Comparison of ENCODE assay signal across 10 mouse cellular contexts in genomic region chr10:42267811-42268545, GRCm38 (mm10). TPM values are rescaled to one million over a fixed set of nuclear protein-coding genes. Genes with fewer than 3 reads are reported as not detected.
DNase-seq lines count a peak whose midpoint lies in the region; ATAC-seq and TF ChIP-seq lines count a peak whose summit lies in the region.
"Had no signal": no experiment of that assay in that cellular context is flagged by ENCODE, and none has a peak within 500 bp of the region (broad histone marks: within the 10 kb centered on the region; RNA-seq: fewer than 3 reads in every experiment).

No protein-coding gene starts in this region.

- no peak for TF ChIP-seq EP300 in liver, embryonic 14.5 days (IDR thresholded peaks at IDR 0.05; ENCODE audit: low read depth)

- no peak overlapping the region for H3K4me2 ChIP-seq in forebrain, postnatal 0 days (ENCODE audit: low read depth)
- no peak overlapping the region for H3K4me2 ChIP-seq in forebrain, embryonic 11.5 days (ENCODE audit: low read depth, low read length, severe bottlenecking)
- no peak overlapping the region for H3K4me2 ChIP-seq in kidney, embryonic 14.5 days (replicated peaks; ENCODE audit: low read depth, low read length)
- peak overlapping the region; percentile 98 for H3K4me2 ChIP-seq in liver, embryonic 14.5 days (ENCODE audit: low read depth)
- H3K4me2 ChIP-seq: heart, embryonic 15.5 days had no signal

- no peak for ATAC-seq in forebrain, postnatal 0 days
- ATAC-seq in forebrain, embryonic 11.5 days (replicated peaks; ENCODE audit: low FRiP score) = no peak
- ATAC-seq in kidney, embryonic 14.5 days (ENCODE audit: low FRiP score, low TSS enrichment) = no peak
- ATAC-seq in liver, embryonic 14.5 days (ENCODE audit: insufficient read depth) = no peak
- ATAC-seq in monocyte, adult 5-6 weeks (replicated peaks; ENCODE audit: insufficient number of reproducible peaks, low FRiP score, low TSS enrichment, poor library complexity, severe bottlenecking) = no peak

- no peaks in the 10 kb centered on the region for H3K27me3 ChIP-seq in forebrain, postnatal 0 days (ENCODE audit: insufficient read depth, low read length)
- H3K27me3 ChIP-seq in forebrain, embryonic 11.5 days (ENCODE audit: control insufficient read depth, insufficient read depth, low read length) = no peaks in the 10 kb centered on the region
- no peaks in the 10 kb centered on the region for H3K27me3 ChIP-seq in kidney, embryonic 14.5 days (ENCODE audit: control insufficient read depth, insufficient read depth, low read length)
- no peaks in the 10 kb centered on the region for H3K27me3 ChIP-seq in liver, embryonic 14.5 days (ENCODE audit: control insufficient read depth, insufficient read depth, low read length)
- H3K27me3 ChIP-seq: heart, embryonic 15.5 days had no signal

- H3K4me3 ChIP-seq in forebrain, postnatal 0 days (ENCODE audit: low read depth, low read length) = no peak overlapping the region
- no peak overlapping the region for H3K4me3 ChIP-seq in forebrain, embryonic 11.5 days (ENCODE audit: low read depth, low read length)
- H3K4me3 ChIP-seq in kidney, embryonic 14.5 days (ENCODE audit: low read length) = no peak overlapping the region
- no peak overlapping the region for H3K4me3 ChIP-seq in bone marrow, adult 2 months (replicated peaks; ENCODE audit: control insufficient read depth, low read depth, low read length)
- no peak overlapping the region for H3K4me3 ChIP-seq in liver, embryonic 14.5 days (ENCODE audit: insufficient read depth in 1 of 2, low read depth in 2 of 2, low read length in 2 of 2)
- H3K4me3 ChIP-seq: heart, embryonic 15.5 days had no signal

- DNase-seq in forebrain, postnatal 0 days = peak; percentile 43
- no peak for DNase-seq in forebrain, embryonic 11.5 days (ENCODE audit: low spot score)
- peak; percentile 66 to 75 for DNase-seq in kidney, adult 8-10 months
- no peak for DNase-seq in liver, embryonic 14.5 days (ENCODE audit: low read depth in 3 of 3, low spot score in 3 of 3)
- DNase-seq in frontal cortex, adult 2 months (ENCODE audit: extremely low spot score in 1 of 2, low spot score in 1 of 2) = no peak
- DNase-seq: cerebellum, postnatal 36 days had no signal

- 0 out of 2 replicates have a peak, but pooled peaks cover 2% of the 10 kb centered on the region for H3K36me3 ChIP-seq in forebrain, postnatal 0 days (ENCODE audit: insufficient read depth)
- no peaks in the 10 kb centered on the region for H3K36me3 ChIP-seq in forebrain, embryonic 11.5 days (ENCODE audit: control insufficient read depth, insufficient read depth, low read length)
- H3K36me3 ChIP-seq in kidney, embryonic 14.5 days (ENCODE audit: control insufficient read depth, insufficient read depth, low read length) = peaks cover 30% of the 10 kb centered on the region
- peaks cover 94% of the 10 kb centered on the region for H3K36me3 ChIP-seq in liver, embryonic 14.5 days (replicated peaks; ENCODE audit: control insufficient read depth, insufficient read depth, low read depth)

- H3K4me1 ChIP-seq in forebrain, postnatal 0 days (ENCODE audit: insufficient read depth) = peaks cover 3% of the 10 kb centered on the region; the same call in 1 of the 2 replicates
- peaks cover 3% of the 10 kb centered on the region; the same call in 1 of the 2 replicates for H3K4me1 ChIP-seq in forebrain, embryonic 11.5 days (replicated peaks; ENCODE audit: control insufficient read depth, insufficient read depth, low read length)
- peaks cover 22% of the 10 kb centered on the region for H3K4me1 ChIP-seq in kidney, embryonic 14.5 days (ENCODE audit: control insufficient read depth, insufficient read depth, low read length)
- H3K4me1 ChIP-seq in bone marrow, adult 2 months (ENCODE audit: control insufficient read depth, insufficient read depth, low read length) = peaks cover 20% of the 10 kb centered on the region
- H3K4me1 ChIP-seq in liver, embryonic 14.5 days (replicated peaks; ENCODE audit: control insufficient read depth in 2 of 2, insufficient read depth in 2 of 2, low read length in 1 of 2) = peaks cover 77 to 83% of the 10 kb centered on the region in 2 experiments

- WGBS in forebrain, postnatal 0 days = 80% methylated on average over 5 of the region's 5 CpGs
- 88% methylated on average over 5 of the region's 5 CpGs for WGBS in forebrain, embryonic 11.5 days
- WGBS in kidney, embryonic 14.5 days = 86% methylated on average over 5 of the region's 5 CpGs
- 77% methylated on average over 5 of the region's 5 CpGs for WGBS in bone marrow, adult 2 months
- WGBS in liver, embryonic 14.5 days (ENCODE audit: insufficient replicate concordance) = 76% methylated on average over 5 of the region's 5 CpGs

- H3K27ac ChIP-seq in forebrain, postnatal 0 days (ENCODE audit: low read depth, low read length) = no peak overlapping the region
- no peak overlapping the region for H3K27ac ChIP-seq in forebrain, embryonic 11.5 days (ENCODE audit: low read depth, low read length)
- H3K27ac ChIP-seq in kidney, embryonic 14.5 days (ENCODE audit: low read depth, low read length) = no peak overlapping the region
- peak overlapping the region; percentile 37; the same call in 1 of the 2 replicates for H3K27ac ChIP-seq in bone marrow, adult 2 months (ENCODE audit: control insufficient read depth, insufficient read depth, low read depth, low read length, poor library complexity)
- H3K27ac ChIP-seq in liver, embryonic 14.5 days = peak overlapping the region; percentile 94
- H3K27ac ChIP-seq: heart, embryonic 15.5 days had no signal

- no peaks in the 10 kb centered on the region for H3K9me3 ChIP-seq in forebrain, postnatal 0 days (ENCODE audit: low read length)
- H3K9me3 ChIP-seq in forebrain, embryonic 11.5 days (ENCODE audit: control insufficient read depth, low read length) = no peaks in the 10 kb centered on the region
- H3K9me3 ChIP-seq in kidney, embryonic 14.5 days (ENCODE audit: control insufficient read depth, low read length) = no peaks in the 10 kb centered on the region
- peaks cover 13% of the 10 kb centered on the region for H3K9me3 ChIP-seq in liver, embryonic 14.5 days (ENCODE audit: control insufficient read depth, low read length)
- H3K9me3 ChIP-seq: heart, embryonic 15.5 days had no signal

- no peak overlapping the region for H3K9ac ChIP-seq in forebrain, postnatal 0 days
- H3K9ac ChIP-seq in forebrain, embryonic 11.5 days (ENCODE audit: low read length) = no peak overlapping the region
- H3K9ac ChIP-seq in kidney, embryonic 14.5 days (ENCODE audit: low read depth, low read length) = no peak overlapping the region
- no peak overlapping the region for H3K9ac ChIP-seq in liver, embryonic 14.5 days (replicated peaks)
- H3K9ac ChIP-seq: heart, embryonic 15.5 days had no signal

- peak; percentile 38; the same call in 1 of the 2 replicates for TF ChIP-seq CTCF in forebrain, postnatal 0 days (IDR thresholded peaks at IDR 0.05; ENCODE audit: low read depth)
- no peak for TF ChIP-seq CTCF in bone marrow, adult 2 months (IDR thresholded peaks at IDR 0.05; ENCODE audit: control insufficient read depth, insufficient read depth, low read length)
- no peak for TF ChIP-seq CTCF in liver, embryonic 14.5 days (IDR thresholded peaks at IDR 0.05; ENCODE audit: low read depth)

- TF ChIP-seq POLR2A in bone marrow, adult 2 months (IDR thresholded peaks at IDR 0.05; ENCODE audit: borderline replicate concordance, control insufficient read depth, low read depth, low read length) = no peak

RNA-seq across cellular contexts. Expression of gene Foxo3, which starts 8.6 kb away (rescaled TPM):
- 24.2 and 29.1 TPM in 2 replicates for total RNA-seq in forebrain, postnatal 0 days (2014; rRNA removed)
- 6.4 and 6.5 TPM in 2 replicates for polyA plus RNA-seq in forebrain, postnatal 0 days (2015; fragmentation: Nextera tagmentation; extraction: Ambion mirVana)
- polyA plus RNA-seq in forebrain, embryonic 11.5 days (2014; fragmentation: Nextera tagmentation; extraction: Ambion mirVana) = 4.2 and 4.4 TPM in 2 replicates
- 8.2 and 10.2 TPM in 2 replicates for polyA plus RNA-seq in kidney, embryonic 14.5 days (2014; fragmentation: Nextera tagmentation; extraction: Ambion mirVana)
- 34.9 and 51.5 TPM in 2 replicates for polyA plus RNA-seq in bone marrow, adult 2 months (2011; ENCODE audit: insufficient read depth, insufficient read length, low replicate concordance, missing spikeins)
- 15.6 and 15.9 TPM in 2 replicates for polyA plus RNA-seq in liver, embryonic 14.5 days (2012; rRNA removed)
- polyA plus RNA-seq in liver, embryonic 14.5 days (2014; fragmentation: Nextera tagmentation; extraction: Ambion mirVana) = 17.6 and 19.3 TPM in 2 replicates
- total RNA-seq in monocyte, adult 5-6 weeks (2017) = 39.6 to 56.4 TPM (median 43.8 TPM) in 3 replicates
- polyA plus RNA-seq in frontal cortex, adult 2 months (2012; rRNA removed) = 24.9 and 28.3 TPM in 2 replicates

Comparison
In these comparisons a context has a peak if more than half of its experiments do, and no peak if none do; other contexts are left out.
1. DNase-seq: peak in forebrain, postnatal 0 days (single experiment) and kidney, adult 8-10 months (2 of 2); none in forebrain, embryonic 11.5 days (single experiment), liver, embryonic 14.5 days (0 of 3) and frontal cortex, adult 2 months (0 of 2).
2. H3K27ac ChIP-seq: peak in bone marrow, adult 2 months (single experiment) and liver, embryonic 14.5 days (single experiment); none in forebrain, postnatal 0 days (single experiment), forebrain, embryonic 11.5 days (single experiment) and kidney, embryonic 14.5 days (single experiment).